Mouse (Mus musculus) brain, embryonic 14.5 days (tissue): ENCODE measurements around the gene Mypop.

Source experiments
- CTCF ChIP-seq: fragments of 200-500 bp; IDR thresholded peaks from 2 replicates; pipeline ENCODE4 v1.5.1; 2012; ENCODE audit warnings: inconsistent platforms, mild to moderate bottlenecking, moderate library complexity, borderline replicate concordance; ENCODE audit not compliant: insufficient read depth, insufficient read length; ENCODE audit errors: extremely low read depth
- POLR2A ChIP-seq: fragments of 200-500 bp; IDR thresholded peaks from 2 replicates; pipeline ENCODE4 v1.6.1; 2012; ENCODE audit warnings: mild to moderate bottlenecking, inconsistent platforms, borderline replicate concordance; ENCODE audit not compliant: poor library complexity, insufficient read depth, insufficient read length, severe bottlenecking; ENCODE audit errors: extremely low read depth

- no peak for TF ChIP-seq CTCF
- no peak for TF ChIP-seq POLR2A
Measured at GRCm38 (mm10) chr7:18963294-18963843, 27.7 kb upstream of the Mypop start.
